Mouse (Mus musculus) urinary bladder, postnatal 10 days (tissue): Measurements from ENCODE around the gene Itsn1.

Source experiments
- DNase-seq: peaks from one replicate; pipeline ENCODE4 v3.0.0; 2022; ENCODE audit warnings: low spot score

Gene Itsn1

GRCm38 (mm10) chr16:91907158-91907557 lies 178.1 kb downstream of the Itsn1 start:
- DNase-seq, result no peak

DNA sequence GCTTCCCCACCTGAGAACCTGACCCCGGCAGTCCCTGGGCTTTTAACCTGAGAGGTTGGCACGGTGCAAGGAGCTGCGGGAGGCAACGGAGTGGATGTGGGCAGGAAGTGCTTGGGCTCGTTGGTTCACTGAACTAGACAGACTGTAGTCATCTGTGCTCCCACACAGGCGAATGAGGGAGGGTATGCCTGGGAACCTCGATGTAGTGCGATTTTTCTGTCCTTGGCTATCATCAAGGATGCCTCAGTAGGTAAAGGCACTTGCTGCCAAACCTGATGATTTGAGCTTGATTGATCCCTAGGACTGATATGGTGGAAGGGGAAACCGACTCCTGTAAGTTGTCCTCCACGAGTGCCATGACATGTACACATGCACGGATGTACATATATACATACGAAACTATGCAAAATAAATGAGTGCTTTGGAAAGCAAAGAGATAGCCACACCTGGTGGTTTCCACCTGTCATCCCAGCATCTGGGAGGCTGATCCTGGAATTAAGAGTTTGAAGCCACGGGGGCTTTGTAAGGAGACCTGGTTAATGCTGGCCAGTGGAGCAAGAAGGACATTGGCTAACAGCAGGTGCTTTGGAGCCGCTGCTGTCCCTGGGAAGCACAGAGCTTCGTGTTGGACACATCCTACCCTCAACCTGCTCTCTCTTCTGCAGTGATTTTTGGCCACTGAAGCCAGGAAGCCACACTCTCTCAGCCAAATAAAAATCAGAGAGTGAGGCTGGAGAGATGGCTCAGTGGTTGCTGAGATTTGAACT lies 180.7 kb downstream of the Itsn1 start:
- no peak for DNase-seq

DNA sequence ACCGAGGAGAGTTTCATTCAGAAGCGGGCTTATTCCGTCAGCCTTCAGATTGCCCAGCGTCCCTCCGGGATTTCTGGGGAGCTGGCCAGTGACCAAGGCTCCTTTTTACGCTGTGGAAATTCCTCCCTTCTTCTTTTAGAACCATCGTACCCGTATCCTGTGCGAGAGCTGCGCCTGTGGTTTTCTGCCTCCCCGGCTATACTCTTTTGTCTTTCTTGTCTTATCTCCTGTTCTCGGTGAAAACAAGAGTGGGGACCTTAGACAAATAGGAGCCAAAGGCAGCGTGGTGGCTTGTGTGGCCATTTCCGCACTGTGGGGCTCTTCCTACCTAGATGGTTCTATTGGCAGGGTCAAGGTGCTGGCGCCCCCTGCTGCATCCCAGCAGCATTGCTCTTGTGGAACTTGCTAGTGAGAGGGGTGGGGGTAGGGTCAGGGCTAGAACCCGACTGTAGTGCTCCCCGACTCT lies 188.6 kb downstream of the Itsn1 start:
- DNase-seq, result peak; percentile 49

DNA sequence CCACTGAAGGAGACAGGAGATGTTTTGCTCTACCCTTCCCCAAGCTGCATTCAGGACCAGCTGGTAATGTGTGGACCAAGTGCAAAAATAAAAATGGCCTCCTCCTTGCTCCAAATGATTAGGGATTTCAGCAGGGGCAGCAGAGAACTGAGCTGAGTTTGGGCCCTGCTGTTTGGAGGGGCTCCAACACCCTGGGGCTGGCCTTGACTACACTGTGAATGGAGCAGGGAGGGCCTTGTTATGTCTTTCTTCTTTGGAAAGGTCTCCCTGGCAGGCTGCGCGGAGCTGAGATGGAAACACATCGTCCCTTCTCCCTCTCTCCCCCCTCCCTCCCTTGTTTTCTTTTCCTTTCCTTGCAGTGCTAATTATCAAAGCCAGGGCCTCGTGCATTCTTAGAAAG lies 189.4 kb downstream of the Itsn1 start:
- no peak for DNase-seq

GRCm38 (mm10) chr16:91919056-91919455 lies 190.0 kb downstream of the Itsn1 start:
- no peak for DNase-seq

- DNase-seq, result no peak
Observed at GRCm38 (mm10) chr16:91921340-91921739, 192.3 kb downstream of the Itsn1 start.

DNA sequence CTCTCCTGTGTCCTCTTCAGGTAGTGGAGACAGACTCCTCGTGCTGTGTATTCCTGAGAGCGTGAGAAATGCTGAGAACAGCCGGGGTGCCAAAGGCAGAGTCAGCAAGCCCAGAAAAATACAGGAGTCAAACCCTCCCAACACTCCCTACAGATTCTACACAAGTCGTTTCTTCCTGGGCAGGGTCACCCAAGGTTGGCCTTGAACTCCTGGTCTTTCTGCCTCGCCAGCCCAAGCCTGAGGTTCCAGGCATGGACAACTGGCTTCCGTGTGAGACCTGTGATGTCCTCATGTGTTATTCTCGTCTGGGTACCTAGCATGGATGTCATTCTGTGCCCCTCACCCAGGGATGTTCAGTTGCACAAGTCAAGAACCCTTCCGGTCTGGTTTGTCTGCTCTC lies 193.9 kb downstream of the Itsn1 start:
- no peak for DNase-seq

GRCm38 (mm10) chr16:91924426-91924825 lies 195.3 kb downstream of the Itsn1 start:
- DNase-seq, result no peak

- DNase-seq, result no peak
Observed at GRCm38 (mm10) chr16:91927911-91928630, 199.0 kb downstream of the Itsn1 start.

DNA sequence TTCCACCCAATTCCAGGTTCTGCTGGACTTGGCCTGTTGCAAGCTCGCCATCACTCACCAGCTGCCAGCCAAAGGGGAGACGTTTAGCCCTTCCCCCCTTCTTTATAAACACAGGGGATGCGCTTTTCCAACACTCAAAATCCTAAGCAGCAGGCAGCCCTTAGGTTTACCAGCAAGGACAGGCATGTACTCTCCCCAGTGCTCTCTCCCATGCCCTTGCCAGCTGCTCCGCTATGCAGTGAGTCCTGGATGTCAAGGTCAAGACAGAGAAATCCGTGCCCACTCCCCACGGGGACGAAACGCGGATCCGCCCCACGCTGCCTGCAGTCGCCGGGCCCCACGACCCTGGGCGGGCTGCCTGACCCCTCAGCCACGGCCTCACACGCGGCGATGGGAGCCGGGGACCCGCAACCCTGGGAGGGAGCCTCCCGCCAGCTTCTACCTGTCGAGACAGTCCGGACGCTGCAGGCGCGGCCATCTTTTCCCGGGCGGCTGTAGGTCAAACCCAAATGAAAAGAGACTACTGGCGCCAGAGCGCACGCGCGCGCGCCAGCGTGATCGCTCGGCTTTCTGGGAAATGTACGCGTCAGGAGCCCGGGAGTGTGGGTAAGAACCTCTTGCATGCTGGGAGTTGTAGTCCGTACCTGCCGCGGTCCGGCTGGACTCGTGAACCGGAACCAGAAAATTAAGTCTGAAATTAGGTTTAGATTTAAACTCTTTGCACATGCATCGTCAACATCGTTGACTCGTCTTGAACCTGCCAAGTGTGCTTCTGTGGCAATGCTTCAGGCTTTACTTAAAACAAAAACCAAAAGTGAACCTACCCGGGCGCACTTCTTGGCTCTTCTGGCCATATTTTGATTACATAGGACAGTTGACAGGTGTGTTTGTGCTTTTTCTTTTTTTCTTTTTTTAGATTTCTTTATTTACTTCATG lies 202.3 kb downstream of the Itsn1 start:
- DNase-seq, result peak; percentile 76

GRCm38 (mm10) chr16:91932082-91932690 lies 203.1 kb downstream of the Itsn1 start:
- DNase-seq, result no peak

- no peak for DNase-seq
Observed at GRCm38 (mm10) chr16:91932843-91933518, 203.9 kb downstream of the Itsn1 start.

DNA sequence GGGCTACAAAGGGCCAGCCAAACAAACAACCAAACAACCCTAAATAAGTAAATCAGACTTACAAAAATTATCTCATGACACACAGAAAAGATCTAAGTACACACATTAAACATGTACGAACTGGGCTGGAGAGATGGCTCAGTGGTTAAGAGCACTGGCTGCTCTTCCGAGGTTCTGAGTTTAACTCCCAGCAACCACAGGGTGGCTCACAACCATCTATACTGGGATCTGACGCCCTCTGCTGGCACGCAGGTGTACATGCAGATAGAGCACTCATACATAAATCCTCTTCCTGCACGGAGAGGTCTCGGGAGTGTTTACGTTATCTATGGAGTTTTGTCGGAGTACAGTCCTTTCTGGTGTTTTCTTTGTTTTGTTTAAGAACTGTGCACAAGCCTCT lies 206.0 kb downstream of the Itsn1 start:
- no peak for DNase-seq

- DNase-seq, result no peak
Observed at GRCm38 (mm10) chr16:91935726-91936125, 206.6 kb downstream of the Itsn1 start.

GRCm38 (mm10) chr16:91936340-91937030 lies 207.4 kb downstream of the Itsn1 start:
- peak; percentile 47 for DNase-seq

DNA sequence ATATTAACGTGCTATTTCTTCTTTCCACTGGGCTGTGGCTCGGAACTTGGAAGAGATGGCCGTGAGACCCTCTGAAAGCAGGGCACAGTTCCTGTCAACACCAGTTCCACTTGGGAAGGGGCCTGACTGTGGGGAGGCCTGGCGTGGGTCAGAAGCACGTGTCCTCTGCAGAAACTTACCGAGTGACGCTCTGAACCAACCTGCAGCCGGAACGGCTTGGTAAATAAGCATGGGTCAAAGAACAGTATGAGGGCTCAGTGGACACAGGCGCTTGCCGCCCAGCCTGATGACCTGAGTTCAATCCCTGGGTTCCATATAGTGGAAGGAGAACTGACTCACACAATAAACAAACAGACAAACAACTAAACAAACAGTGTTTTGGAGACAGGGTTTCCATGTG lies 208.2 kb downstream of the Itsn1 start:
- DNase-seq, result peak; percentile 7

DNA sequence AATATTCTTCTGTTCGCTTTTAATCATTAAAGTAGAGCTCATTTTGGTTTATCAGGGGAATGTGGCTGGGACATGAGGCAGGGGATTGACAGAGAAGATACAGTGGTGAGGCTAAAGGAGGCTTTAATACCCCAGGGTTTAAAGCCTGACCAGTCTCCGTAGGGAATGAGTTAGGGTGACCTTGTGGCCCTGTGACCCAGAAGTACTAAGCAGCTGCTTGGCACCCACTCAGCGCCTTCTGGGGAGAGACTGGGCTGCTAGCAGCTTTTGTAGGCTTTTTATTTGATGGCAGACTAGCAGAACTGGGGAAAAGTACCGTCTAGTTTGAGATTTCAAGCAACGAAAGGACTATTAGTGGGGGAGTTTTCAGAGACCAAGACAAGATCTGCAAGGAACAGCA lies 209.1 kb downstream of the Itsn1 start:
- DNase-seq, result no peak

DNA sequence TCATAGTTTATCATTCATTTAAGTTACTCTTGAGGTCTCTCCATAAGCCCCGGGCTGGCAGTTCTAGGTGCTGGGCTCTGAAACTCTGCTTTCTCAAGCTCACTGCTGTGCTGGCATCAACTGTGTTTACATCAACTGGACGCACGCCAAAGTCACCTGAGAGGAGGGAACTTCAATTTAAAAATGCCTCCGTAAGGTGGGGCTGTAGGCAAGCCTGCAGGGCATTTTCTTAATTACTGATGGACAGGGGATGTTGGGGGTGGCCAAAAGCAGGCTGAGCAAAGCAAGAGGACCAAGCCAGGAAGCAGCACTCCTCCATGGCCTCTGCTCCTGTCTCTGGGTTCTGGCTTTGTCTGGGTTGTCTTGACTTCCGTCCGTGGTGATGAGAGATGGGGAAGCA lies 211.6 kb downstream of the Itsn1 start:
- DNase-seq, result no peak

DNA sequence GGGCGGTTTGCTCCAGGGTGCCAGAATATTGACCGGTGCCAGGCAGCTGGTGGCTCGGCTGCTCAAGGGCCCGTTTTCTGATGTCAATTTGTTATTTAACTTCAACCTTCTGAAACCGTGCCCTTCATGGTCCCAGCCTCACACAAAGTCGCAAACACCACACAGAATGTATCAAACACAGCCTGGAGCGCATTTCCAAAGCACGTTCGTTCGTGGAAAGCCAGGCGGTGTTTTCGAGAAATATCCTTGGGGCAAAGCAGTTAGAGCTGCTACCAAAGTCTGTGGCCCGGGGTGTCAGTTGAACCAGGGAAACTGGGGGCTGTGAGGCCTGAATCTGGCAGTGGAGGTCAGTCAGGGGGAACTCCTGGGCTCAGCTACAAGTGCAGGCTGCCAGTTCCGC lies 213.1 kb downstream of the Itsn1 start:
- DNase-seq, result no peak

DNA sequence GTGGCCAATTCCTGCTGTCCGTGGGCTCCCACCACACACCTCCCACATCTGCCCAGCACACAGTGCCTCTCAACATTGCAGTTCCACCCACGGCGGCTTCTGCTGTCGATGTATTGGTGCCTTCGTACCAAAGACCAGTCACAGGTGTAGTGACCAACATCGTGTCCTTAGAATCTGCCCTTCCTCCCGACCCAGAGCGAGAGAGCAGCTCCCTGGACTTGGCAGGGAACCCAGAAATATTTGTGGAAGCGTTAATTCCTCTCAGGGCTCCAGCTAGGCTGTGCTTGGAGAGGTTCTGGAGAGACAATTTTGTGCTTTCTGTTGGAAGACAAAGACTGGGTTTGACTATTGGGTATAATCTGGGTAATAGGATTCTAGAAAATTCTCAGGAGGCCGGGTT lies 217.2 kb downstream of the Itsn1 start:
- no peak for DNase-seq

GRCm38 (mm10) chr16:91947093-91947492 lies 218.0 kb downstream of the Itsn1 start:
- DNase-seq, result no peak
